Mouse (Mus musculus) bone marrow, adult 2 months (tissue): ENCODE data around the gene Ank2. TPM values are rescaled to one million over a fixed set of nuclear protein-coding genes. Genes with fewer than 3 reads are reported as not detected.
"Not testable (repeated sequence)": the region's sequence is repeated elsewhere in the genome, so short reads cannot be mapped to it uniquely, and the experiment has no call there.

Source experiments
- H3K27ac ChIP-seq: fragments of 200-500 bp; 2 replicates; pipeline ENCODE4 v1.5.1; 2012; ENCODE audit warnings: low read depth, mild to moderate bottlenecking, control low read depth, inconsistent platforms, low read length; ENCODE audit not compliant: control insufficient read depth, poor library complexity, insufficient read depth
- H3K4me1 ChIP-seq: fragments of 200-500 bp; 2 replicates; pipeline ENCODE4 v1.6.1; 2011; ENCODE audit warnings: low read length; ENCODE audit not compliant: control insufficient read depth, insufficient read depth
- H3K4me3 ChIP-seq: fragments of 200-500 bp; replicated peaks from 2 replicates; pipeline ENCODE3; 2011; ENCODE audit warnings: mild to moderate bottlenecking, low read depth, low read length, control low read depth; ENCODE audit not compliant: control insufficient read depth
- CTCF ChIP-seq: fragments of 200-500 bp; IDR thresholded peaks from 2 replicates; pipeline ENCODE4 v1.5.1; 2011; ENCODE audit warnings: low read length, control low read depth; ENCODE audit not compliant: control insufficient read depth, insufficient read depth
- POLR2A ChIP-seq: fragments of 200-500 bp; IDR thresholded peaks from 2 replicates; pipeline ENCODE4 v1.6.1; 2011; ENCODE audit warnings: low read depth, mild to moderate bottlenecking, control low read depth, low read length, borderline replicate concordance; ENCODE audit not compliant: control insufficient read depth
- WGBS: fragments of 180-500 bp; shearing (Covaris S2); methylation state at CpG from one replicate; pipeline ENCODE4 v1.1.7; 2018; 5-methylcytosine and 5-hydroxymethylcytosine counted together
- polyA plus RNA-seq: library from polyadenylated mRNA; stranded (reverse); fragments of >200 nt; gene quantifications from 2 replicates; pipeline ENCODE4 v1.2.4, GENCODE M21; 2011; ENCODE audit warnings: low replicate concordance; ENCODE audit not compliant: missing spikeins, insufficient read depth, insufficient read length

Ank2 gene
- polyA plus RNA-seq, 1 experiment: 5.5 TPM

- TF ChIP-seq POLR2A (no peak), CTCF (no peak)
- no peak overlapping the region for H3K27ac ChIP-seq
- H3K4me1 ChIP-seq: no peaks in the 10 kb centered on the region; the same call in 1 of the 2 replicates
- 73% methylated on average over 7 of the region's 7 CpGs for WGBS
- H3K4me3 ChIP-seq: no peak overlapping the region
Measured at GRCm38 (mm10) chr3:127348926-127349325, 150.2 kb downstream of the Ank2 start.

GRCm38 (mm10) chr3:127345860-127346459 is 153.2 kb downstream of the Ank2 start:
- H3K4me1 ChIP-seq: no peaks in the 10 kb centered on the region; the same call in 1 of the 2 replicates
- H3K4me3 ChIP-seq: no peak overlapping the region
- WGBS: 74% methylated on average over 8 of the region's 8 CpGs
- no peak overlapping the region for H3K27ac ChIP-seq
- TF ChIP-seq POLR2A (no peak), CTCF (no peak)

GRCm38 (mm10) chr3:127341300-127341699 is 157.8 kb downstream of the Ank2 start:
- Histone ChIP-seq H3K4me1 (no peaks in the 10 kb centered on the region), H3K27ac (no peak overlapping the region), H3K4me3 (no peak overlapping the region)
- TF ChIP-seq POLR2A: no peak
- TF ChIP-seq CTCF: no peak
- 73% methylated on average over 2 of the region's 2 CpGs for WGBS

GRCm38 (mm10) chr3:127334876-127335275 is 164.3 kb downstream of the Ank2 start:
- no peak overlapping the region for H3K4me3 ChIP-seq
- no peak for TF ChIP-seq POLR2A
- no peak for TF ChIP-seq CTCF
- H3K27ac ChIP-seq: no peak overlapping the region
- no peaks in the 10 kb centered on the region; the same call in 1 of the 2 replicates for H3K4me1 ChIP-seq
- WGBS: 78% methylated on average over 6 of the region's 6 CpGs

- TF ChIP-seq CTCF (no peak), POLR2A (no peak)
- no peaks in the 10 kb centered on the region; the same call in 1 of the 2 replicates for H3K4me1 ChIP-seq
- no peak overlapping the region for H3K27ac ChIP-seq
- 71% methylated on average over 6 of the region's 6 CpGs for WGBS
- H3K4me3 ChIP-seq: no peak overlapping the region
Measured at GRCm38 (mm10) chr3:127331562-127331961, 167.6 kb downstream of the Ank2 start.

GRCm38 (mm10) chr3:127326355-127326754 is 172.8 kb downstream of the Ank2 start:
- 79% methylated on average over 8 of the region's 8 CpGs for WGBS
- TF ChIP-seq CTCF (no peak), POLR2A (no peak)
- Histone ChIP-seq H3K4me3 (no peak overlapping the region), H3K4me1 (no peaks in the 10 kb centered on the region), H3K27ac (no peak overlapping the region)

- Histone ChIP-seq H3K4me3 (no peak overlapping the region), H3K4me1 (no peaks in the 10 kb centered on the region), H3K27ac (no peak overlapping the region)
- no peak for TF ChIP-seq POLR2A
- TF ChIP-seq CTCF: no peak
Measured at GRCm38 (mm10) chr3:127322870-127323269, 176.3 kb downstream of the Ank2 start.

- H3K27ac ChIP-seq: no peak overlapping the region
- no peaks in the 10 kb centered on the region for H3K4me1 ChIP-seq
- 15% methylated on average over 5 of the region's 5 CpGs for WGBS
- H3K4me3 ChIP-seq: no peak overlapping the region
- no peak for TF ChIP-seq POLR2A
- no peak for TF ChIP-seq CTCF
Measured at GRCm38 (mm10) chr3:127321645-127322044, 177.5 kb downstream of the Ank2 start.

- H3K4me3 ChIP-seq, H3K27ac ChIP-seq, H3K4me1 ChIP-seq: not testable (repeated sequence)
- 10% methylated on average over 5 of the region's 5 CpGs for WGBS
Measured at GRCm38 (mm10) chr3:127321031-127321430, 178.1 kb downstream of the Ank2 start.
